Mouse (Mus musculus): Measurements from ENCODE around the gene Psmd5. TPM values are rescaled to one million over a fixed set of nuclear protein-coding genes. Genes with fewer than 3 reads are reported as not detected.

Psmd5 gene
- polyA plus RNA-seq, 1 experiment from 2014 or later, result 99.5 TPM

DNA sequence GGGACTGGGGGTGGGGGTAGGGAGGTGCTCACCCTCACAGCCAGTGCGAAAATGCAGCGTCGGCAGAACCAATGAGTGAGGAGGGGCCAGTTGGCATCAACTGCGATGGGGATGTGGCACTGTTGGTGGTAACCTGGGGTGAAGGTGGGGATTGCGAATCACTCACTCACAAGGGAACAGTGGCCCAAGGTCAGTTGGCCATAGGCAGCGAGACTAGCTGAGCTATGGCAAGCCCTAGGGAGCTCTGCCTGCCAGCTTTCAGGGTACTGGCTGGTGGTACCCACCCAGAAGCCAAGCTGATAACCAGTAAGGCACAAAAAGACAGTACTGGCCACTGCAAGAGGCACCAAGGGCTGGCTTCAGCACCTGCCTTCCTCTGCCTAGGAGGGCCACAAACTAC lies 31.7 kb upstream of the Psmd5 start:
- no peak overlapping the region for H3K9ac ChIP-seq
- H3K27me3 ChIP-seq, result peaks cover 22% of the 10 kb centered on the region
- WGBS, result 72% methylated on average over 6 of the region's 6 CpGs
- no peaks in the 10 kb centered on the region for H3K9me3 ChIP-seq
- H3K36me3 ChIP-seq, result no peaks in the 10 kb centered on the region
- no peak overlapping the region for H3K4me3 ChIP-seq
- H3K27ac ChIP-seq, result no peak overlapping the region
- H3K4me1 ChIP-seq, result 0 out of 2 replicates have a peak, but pooled peaks cover 4% of the 10 kb centered on the region
- ATAC-seq (ENCODE audit: insufficient number of reproducible peaks, insufficient read depth, low FRiP score, low TSS enrichment), result no peak
- H3K4me2 ChIP-seq (replicated peaks), result no peak overlapping the region

DNA sequence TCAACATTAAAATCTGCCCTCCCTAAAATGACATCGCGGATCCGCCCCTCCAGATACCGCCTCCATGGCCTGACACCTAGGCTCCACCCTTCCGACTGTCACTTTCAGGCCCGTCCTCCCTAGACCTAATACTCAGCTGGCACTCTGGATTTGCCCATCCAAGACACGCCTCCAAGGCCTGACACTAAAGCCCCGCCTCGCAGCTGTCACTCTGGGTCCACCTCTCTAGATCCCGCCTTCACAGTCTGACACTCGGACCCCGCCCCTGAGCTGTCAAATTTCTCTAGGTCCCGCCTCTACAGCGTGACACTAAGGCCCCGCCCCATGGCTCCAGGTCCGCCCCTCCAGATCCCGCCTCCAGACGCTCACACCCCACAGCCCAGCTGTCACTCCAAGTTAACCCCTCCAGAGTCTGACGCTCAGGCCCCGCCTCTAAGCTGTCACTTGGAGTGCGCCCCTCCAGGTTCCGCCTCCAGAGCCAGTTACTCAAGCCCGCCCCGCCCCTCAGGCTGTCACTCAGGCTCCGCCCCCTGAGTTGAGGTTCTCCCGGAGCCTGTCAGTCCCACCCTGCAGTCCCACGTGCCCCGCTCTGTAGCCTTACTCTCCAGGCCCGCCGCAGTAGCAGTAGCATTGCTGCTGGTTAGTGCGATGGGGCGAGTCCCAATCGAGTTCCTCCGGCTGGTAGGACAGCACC lies 30.2 kb upstream of the Psmd5 start:
- H3K9ac ChIP-seq, result 0 out of 2 replicates have a peak overlapping the region, but pooled peaks have one; percentile 24
- no peaks in the 10 kb centered on the region for H3K36me3 ChIP-seq
- 1% methylated on average over 34 of the region's 34 CpGs for WGBS
- peak; percentile 93 for ATAC-seq (ENCODE audit: insufficient number of reproducible peaks, insufficient read depth, low FRiP score, low TSS enrichment)
- H3K4me3 ChIP-seq, result peak overlapping the region; percentile 26
- H3K4me1 ChIP-seq, result 0 out of 2 replicates have a peak, but pooled peaks cover 4% of the 10 kb centered on the region
- no peak overlapping the region for H3K27ac ChIP-seq
- no peaks in the 10 kb centered on the region for H3K9me3 ChIP-seq
- H3K4me2 ChIP-seq (replicated peaks), result peak overlapping the region; percentile 55
- H3K27me3 ChIP-seq, result peaks cover 9% of the 10 kb centered on the region; the same call in 1 of the 2 replicates

DNA sequence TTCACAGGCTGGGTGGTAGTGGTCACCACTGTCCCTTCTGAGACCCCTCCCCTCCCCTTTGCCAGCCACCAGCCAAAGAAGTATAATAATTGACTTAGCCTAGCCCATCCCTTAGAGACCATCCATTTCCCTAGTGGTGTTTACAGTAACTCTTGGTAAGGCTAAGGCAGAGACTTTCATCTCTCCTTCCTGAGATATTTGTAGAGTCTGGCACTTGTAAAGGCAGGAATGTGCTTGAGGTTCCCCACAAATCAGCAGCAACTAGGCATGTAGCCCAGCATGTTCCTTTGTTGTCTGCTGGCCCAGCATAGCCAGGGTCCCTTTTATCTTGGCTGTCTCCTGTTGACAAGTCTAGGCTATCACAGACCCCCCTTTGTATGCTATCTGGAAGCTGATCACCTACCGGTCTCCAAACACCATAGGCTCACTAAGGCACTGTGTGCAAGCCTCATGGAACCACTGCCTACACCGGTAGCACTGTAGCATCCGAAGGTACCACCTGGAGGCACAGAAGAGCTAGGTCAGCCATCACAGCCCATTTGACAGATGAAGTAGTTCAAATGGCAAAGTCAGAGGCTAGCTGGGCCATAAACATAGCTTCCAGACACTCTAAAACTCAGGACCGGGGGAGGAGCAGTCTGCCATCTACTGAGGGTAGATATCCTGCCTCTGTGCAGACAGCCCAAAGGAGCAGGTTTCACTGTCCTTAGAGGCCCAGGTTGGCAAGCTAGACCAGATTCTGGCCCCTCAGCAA lies 29.1 kb upstream of the Psmd5 start:
- H3K4me3 ChIP-seq, result no peak overlapping the region
- 88% methylated on average over 4 of the region's 4 CpGs for WGBS
- no peak overlapping the region for H3K9ac ChIP-seq
- H3K9me3 ChIP-seq, result no peaks in the 10 kb centered on the region
- no peak overlapping the region for H3K27ac ChIP-seq
- H3K27me3 ChIP-seq, result 0 out of 2 replicates have a peak, but pooled peaks cover 6% of the 10 kb centered on the region
- no peak for ATAC-seq (ENCODE audit: insufficient number of reproducible peaks, insufficient read depth, low FRiP score, low TSS enrichment)
- no peaks in the 10 kb centered on the region for H3K36me3 ChIP-seq
- 0 out of 2 replicates have a peak, but pooled peaks cover 4% of the 10 kb centered on the region for H3K4me1 ChIP-seq
- no peak overlapping the region; the same call in 1 of the 2 replicates for H3K4me2 ChIP-seq (replicated peaks)

- Histone ChIP-seq H3K27ac (no peak overlapping the region), H3K4me2 (replicated peaks) (no peak overlapping the region), H3K27me3 (0 out of 2 replicates have a peak, but pooled peaks cover 6% of the 10 kb centered on the region), H3K4me1 (0 out of 2 replicates have a peak, but pooled peaks cover 4% of the 10 kb centered on the region), H3K4me3 (no peak overlapping the region), H3K9ac (no peak overlapping the region), H3K36me3 (no peaks in the 10 kb centered on the region), H3K9me3 (no peaks in the 10 kb centered on the region)
- WGBS, result 86% methylated on average over 7 of the region's 7 CpGs
- no peak for ATAC-seq (ENCODE audit: insufficient number of reproducible peaks, insufficient read depth, low FRiP score, low TSS enrichment)
Observed at GRCm38 (mm10) chr2:34903191-34903590, 28.4 kb upstream of the Psmd5 start.

DNA sequence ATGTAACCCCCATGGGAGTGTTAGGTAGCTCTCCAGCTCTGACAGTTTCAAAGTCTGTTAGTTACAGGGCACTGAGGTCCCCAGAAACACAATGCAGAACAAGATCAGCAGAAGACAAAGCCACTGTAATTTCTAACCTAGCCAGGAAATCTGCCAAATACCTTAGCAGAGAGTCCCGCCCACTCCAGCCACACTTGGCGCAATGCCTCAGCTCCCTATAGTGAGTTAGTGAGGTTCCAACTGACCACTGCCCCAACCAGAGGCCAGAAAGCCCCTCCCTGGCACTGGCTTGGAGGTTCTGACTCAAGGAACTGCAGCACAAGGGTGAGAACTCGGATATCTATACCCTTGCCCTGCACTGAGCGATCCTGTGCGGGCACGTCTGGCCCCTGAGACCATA lies 28.0 kb upstream of the Psmd5 start:
- WGBS, result 84% methylated on average over 6 of the region's 6 CpGs
- no peak overlapping the region for H3K27ac ChIP-seq
- ATAC-seq (ENCODE audit: insufficient number of reproducible peaks, insufficient read depth, low FRiP score, low TSS enrichment), result no peak
- H3K27me3 ChIP-seq, result 0 out of 2 replicates have a peak, but pooled peaks cover 6% of the 10 kb centered on the region
- H3K4me2 ChIP-seq (replicated peaks), result no peak overlapping the region
- H3K9me3 ChIP-seq, result no peaks in the 10 kb centered on the region
- H3K4me3 ChIP-seq, result no peak overlapping the region
- H3K4me1 ChIP-seq, result 0 out of 2 replicates have a peak, but pooled peaks cover 4% of the 10 kb centered on the region
- 0 out of 2 replicates have a peak overlapping the region, but pooled peaks have one; percentile 19 for H3K9ac ChIP-seq
- no peaks in the 10 kb centered on the region for H3K36me3 ChIP-seq

GRCm38 (mm10) chr2:34901726-34902125 lies 27.0 kb upstream of the Psmd5 start:
- no peak for ATAC-seq (ENCODE audit: insufficient number of reproducible peaks, insufficient read depth, low FRiP score, low TSS enrichment)
- Histone ChIP-seq H3K27me3 (no peaks in the 10 kb centered on the region), H3K4me3 (no peak overlapping the region), H3K27ac (no peak overlapping the region), H3K4me2 (replicated peaks) (no peak overlapping the region), H3K9ac (no peak overlapping the region), H3K36me3 (no peaks in the 10 kb centered on the region), H3K9me3 (no peaks in the 10 kb centered on the region), H3K4me1 (0 out of 2 replicates have a peak, but pooled peaks cover 4% of the 10 kb centered on the region)
- 79% methylated on average over 4 of the region's 4 CpGs for WGBS

GRCm38 (mm10) chr2:34900412-34900811 lies 25.6 kb upstream of the Psmd5 start:
- no peaks in the 10 kb centered on the region for H3K27me3 ChIP-seq
- H3K4me2 ChIP-seq (replicated peaks), result no peak overlapping the region
- 0 out of 2 replicates have a peak, but pooled peaks cover 4% of the 10 kb centered on the region for H3K4me1 ChIP-seq
- H3K9ac ChIP-seq, result no peak overlapping the region
- no peak for ATAC-seq (ENCODE audit: insufficient number of reproducible peaks, insufficient read depth, low FRiP score, low TSS enrichment)
- H3K4me3 ChIP-seq, result no peak overlapping the region
- no peaks in the 10 kb centered on the region for H3K9me3 ChIP-seq
- H3K36me3 ChIP-seq, result no peaks in the 10 kb centered on the region
- 79% methylated on average over 1 of the region's 1 CpGs for WGBS
- no peak overlapping the region for H3K27ac ChIP-seq

DNA sequence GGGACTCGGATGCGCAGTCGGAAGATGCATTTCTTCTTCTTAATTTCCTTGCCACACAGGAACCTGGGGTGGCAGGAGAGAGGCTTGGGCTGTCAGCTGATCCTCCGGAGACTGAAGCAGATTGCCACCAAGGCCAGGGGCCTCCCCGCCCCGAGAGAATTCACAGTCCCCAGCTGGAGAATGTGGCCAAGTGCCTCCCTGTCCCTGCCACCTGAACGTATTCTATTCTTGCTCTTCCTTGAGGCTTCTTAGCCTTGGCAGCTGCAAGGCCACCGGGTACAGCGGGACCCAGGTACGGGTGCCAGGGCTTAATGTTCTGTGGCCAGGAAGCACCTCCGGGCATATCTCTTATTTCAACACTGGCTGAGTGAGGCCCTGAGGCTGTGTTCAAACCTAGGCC lies 24.9 kb upstream of the Psmd5 start:
- Histone ChIP-seq H3K27ac (no peak overlapping the region), H3K9ac (no peak overlapping the region), H3K9me3 (no peaks in the 10 kb centered on the region), H3K36me3 (no peaks in the 10 kb centered on the region), H3K4me1 (0 out of 2 replicates have a peak, but pooled peaks cover 4% of the 10 kb centered on the region), H3K4me2 (replicated peaks) (no peak overlapping the region), H3K4me3 (no peak overlapping the region), H3K27me3 (no peaks in the 10 kb centered on the region)
- ATAC-seq (ENCODE audit: insufficient number of reproducible peaks, insufficient read depth, low FRiP score, low TSS enrichment), result no peak
- WGBS, result 80% methylated on average over 11 of the region's 11 CpGs

GRCm38 (mm10) chr2:34897820-34898219 lies 23.1 kb upstream of the Psmd5 start:
- H3K4me1 ChIP-seq, result no peaks in the 10 kb centered on the region
- WGBS, result 20% methylated on average over 10 of the region's 10 CpGs
- no peaks in the 10 kb centered on the region for H3K27me3 ChIP-seq
- H3K4me3 ChIP-seq, result no peak overlapping the region
- H3K27ac ChIP-seq, result no peak overlapping the region
- ATAC-seq (ENCODE audit: insufficient number of reproducible peaks, insufficient read depth, low FRiP score, low TSS enrichment), result no peak
- H3K4me2 ChIP-seq (replicated peaks), result no peak overlapping the region
- no peaks in the 10 kb centered on the region for H3K9me3 ChIP-seq
- no peak overlapping the region for H3K9ac ChIP-seq
- H3K36me3 ChIP-seq, result no peaks in the 10 kb centered on the region

DNA sequence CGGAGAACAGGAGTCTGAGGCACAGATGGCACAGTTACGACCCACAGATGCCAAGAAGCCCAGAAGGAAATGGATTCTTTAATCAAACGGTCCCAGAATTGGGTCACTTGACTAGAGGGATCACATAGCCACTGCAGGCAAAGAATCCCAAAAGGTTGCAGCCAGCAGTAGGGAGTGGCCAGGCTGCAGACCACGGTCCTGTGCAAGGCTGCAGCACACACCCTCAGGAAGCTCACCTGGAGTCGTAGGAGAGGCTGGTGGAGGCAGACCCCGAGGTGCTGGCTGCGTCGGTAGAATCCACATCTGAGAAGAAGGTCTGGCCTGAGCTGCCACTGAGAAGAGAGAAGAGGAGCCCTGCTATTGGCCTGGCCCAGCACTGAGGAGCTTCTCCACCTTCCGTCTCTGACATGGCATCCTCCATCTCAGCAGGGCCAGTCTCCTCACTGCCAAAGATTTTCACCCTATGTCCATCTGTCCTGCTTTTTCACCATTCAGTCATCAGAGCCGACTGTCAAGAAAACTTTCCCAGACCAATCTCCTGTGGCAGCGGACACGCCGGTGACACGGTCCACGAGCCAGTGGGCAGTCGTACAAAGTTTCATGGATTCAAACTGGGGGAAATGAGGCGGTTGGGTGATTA lies 22.2 kb upstream of the Psmd5 start:
- 83% methylated on average over 17 of the region's 17 CpGs for WGBS
- Histone ChIP-seq H3K36me3 (no peaks in the 10 kb centered on the region), H3K9ac (no peak overlapping the region), H3K4me2 (replicated peaks) (no peak overlapping the region), H3K27me3 (no peaks in the 10 kb centered on the region), H3K9me3 (no peaks in the 10 kb centered on the region), H3K27ac (no peak overlapping the region), H3K4me3 (no peak overlapping the region), H3K4me1 (no peaks in the 10 kb centered on the region)
- no peak for ATAC-seq (ENCODE audit: insufficient number of reproducible peaks, insufficient read depth, low FRiP score, low TSS enrichment)

DNA sequence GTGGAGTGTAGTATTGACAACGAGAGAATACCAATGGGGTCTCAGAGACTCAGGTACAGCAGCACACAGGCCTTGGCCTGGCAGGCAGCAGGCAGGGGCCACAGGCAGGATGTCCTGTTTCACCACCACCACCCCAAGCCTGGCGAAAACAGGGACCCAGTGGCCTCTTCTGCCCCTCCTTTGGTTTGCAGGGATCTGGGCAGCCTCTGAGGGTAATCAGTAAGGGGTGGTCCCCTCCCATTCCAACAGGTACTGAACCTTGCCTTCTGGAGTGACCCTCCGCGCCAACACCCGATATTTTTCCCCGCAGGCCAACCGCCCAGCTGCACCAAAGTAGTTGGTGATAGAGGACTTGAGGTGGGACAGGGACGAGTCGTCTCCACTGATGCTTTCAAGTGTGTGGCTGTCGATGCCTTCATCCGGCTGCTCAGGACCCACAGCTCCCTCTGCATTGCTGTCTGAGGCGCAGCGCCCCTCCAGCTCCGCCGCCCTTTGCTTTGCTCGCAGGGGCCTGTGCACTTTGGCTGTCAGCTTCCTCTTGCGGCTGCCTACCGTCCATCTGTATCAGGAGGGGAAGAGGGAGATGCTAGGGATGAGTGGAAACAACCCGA lies 20.8 kb upstream of the Psmd5 start:
- Histone ChIP-seq H3K9me3 (no peaks in the 10 kb centered on the region), H3K4me1 (no peaks in the 10 kb centered on the region), H3K27me3 (no peaks in the 10 kb centered on the region), H3K9ac (no peak overlapping the region), H3K4me3 (no peak overlapping the region), H3K36me3 (no peaks in the 10 kb centered on the region), H3K27ac (no peak overlapping the region), H3K4me2 (replicated peaks) (no peak overlapping the region)
- 78% methylated on average over 19 of the region's 19 CpGs for WGBS
- no peak for ATAC-seq (ENCODE audit: insufficient number of reproducible peaks, insufficient read depth, low FRiP score, low TSS enrichment)

All from embryonic facial prominence, embryonic 12.5 days (tissue).